Mouse (Mus musculus) lung, embryonic 16.5 days (tissue): ENCODE measurements at regions not wholly inside any gene's neighbourhood (a gene's known extent, or its start where the extent isn't known, plus 50 kb on each side); places are given as distances from the start of the nearest gene placed in this dataset.

Experiments used
- ATAC-seq: fragments of 200-750 bp; cut with Nextera tagmentation; 2 replicates; pipeline ENCODE4 v1.8.0; 2017; ENCODE audit warnings: low read depth, mild to moderate bottlenecking, moderate library complexity
- H3K27ac ChIP-seq: fragments of 300-500 bp; sonication (generic); 2 replicates; pipeline ENCODE4 v1.5.1; 2014; ENCODE audit warnings: mild to moderate bottlenecking, control low read depth, low read length
- H3K27me3 ChIP-seq: fragments of 300-500 bp; sonication (generic); 2 replicates; pipeline ENCODE4 v1.6.1; 2014; ENCODE audit warnings: low read depth, low read length, mixed read lengths; ENCODE audit not compliant: control insufficient read depth, insufficient read depth
- H3K36me3 ChIP-seq: fragments of 300-500 bp; sonication (generic); 2 replicates; pipeline ENCODE4 v1.6.1; 2014; ENCODE audit warnings: low read length; ENCODE audit not compliant: control insufficient read depth, insufficient read depth
- H3K4me1 ChIP-seq: fragments of 300-500 bp; sonication (generic); replicated peaks from 2 replicates; pipeline ENCODE4 v1.6.1; 2014; ENCODE audit warnings: low read length, mixed read lengths; ENCODE audit not compliant: control insufficient read depth, insufficient read depth
- H3K4me2 ChIP-seq: fragments of 300-500 bp; sonication (generic); 2 replicates; pipeline ENCODE4 v1.6.1; 2014; ENCODE audit warnings: low read depth, low read length, control low read depth
- H3K4me3 ChIP-seq: fragments of 300-500 bp; sonication (generic); 2 replicates; pipeline ENCODE4 v1.5.1; 2014; ENCODE audit warnings: mild to moderate bottlenecking, low read length, control low read depth
- H3K9ac ChIP-seq: fragments of 300-500 bp; sonication (generic); 2 replicates; pipeline ENCODE4 v1.6.1; 2014; ENCODE audit warnings: low read length, control low read depth
- H3K9me3 ChIP-seq: fragments of 300-500 bp; sonication (generic); 2 replicates; pipeline ENCODE4 v1.6.1; 2016; ENCODE audit warnings: low read length; ENCODE audit not compliant: control insufficient read depth
- WGBS: fragments of 180-500 bp; shearing (Covaris S2); extraction: QIAGEN DNeasy Blood & Tissue Kit; methylation state at CpG from one replicate; pipeline ENCODE4 v1.1.7; 2014; 5-methylcytosine and 5-hydroxymethylcytosine counted together

DNA sequence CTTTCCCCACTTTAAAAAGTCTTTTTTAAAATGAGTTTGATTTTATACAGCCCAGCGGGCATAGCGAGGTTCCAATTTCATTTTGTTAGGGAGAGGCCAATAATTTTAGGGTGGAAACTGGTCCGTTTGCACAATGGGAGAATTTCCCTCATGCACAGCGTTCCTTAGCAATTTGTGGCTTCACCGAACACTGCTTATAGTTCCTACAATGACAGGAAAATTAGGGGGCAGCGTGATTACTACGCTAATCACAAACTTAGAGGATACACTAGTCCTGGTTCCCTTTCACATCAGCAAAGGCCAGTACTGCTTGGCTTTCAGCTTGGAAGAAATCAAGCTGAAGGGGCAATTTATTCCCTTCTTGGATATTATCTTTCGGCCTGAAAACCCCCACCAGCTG lies 745.1 kb upstream of the Gm19410 start:
- no peak for ATAC-seq

DNA sequence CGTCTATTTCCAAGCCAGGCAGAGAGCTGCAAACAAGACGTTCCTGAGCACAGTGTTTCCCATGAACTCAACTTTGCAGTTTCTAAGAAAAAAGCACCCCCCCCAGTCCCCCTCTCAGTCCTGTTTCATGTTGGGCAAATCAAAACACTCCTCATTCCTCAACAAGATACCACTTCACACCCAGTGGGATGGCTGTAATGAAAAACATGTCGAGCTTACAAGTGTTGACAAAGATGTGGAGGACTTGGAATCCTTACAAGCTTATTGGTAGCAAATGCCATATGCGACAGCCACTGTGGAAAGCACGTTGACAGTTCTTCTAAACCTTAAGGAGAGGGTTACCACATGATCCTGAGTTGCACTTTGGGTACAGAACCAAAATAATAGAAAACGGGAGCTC lies 742.9 kb upstream of the Gm19410 start:
- Histone ChIP-seq H3K9ac (no peak overlapping the region), H3K36me3 (no peaks in the 10 kb centered on the region), H3K27ac (no peak overlapping the region), H3K4me2 (no peak overlapping the region), H3K27me3 (no peaks in the 10 kb centered on the region), H3K4me1 (no peaks in the 10 kb centered on the region), H3K4me3 (no peak overlapping the region), H3K9me3 (peaks cover 7% of the 10 kb centered on the region)
- no peak for ATAC-seq
- 45% methylated on average over 6 of the region's 6 CpGs for WGBS

More for the DNA sequence above, 745.1 kb upstream of the Gm19410 start:
- WGBS, result 92% methylated on average over 8 of the region's 8 CpGs
- no peaks in the 10 kb centered on the region for H3K4me1 ChIP-seq
- no peaks in the 10 kb centered on the region for H3K27me3 ChIP-seq
- H3K4me3 ChIP-seq, result no peak overlapping the region
- no peak overlapping the region for H3K27ac ChIP-seq
- H3K9ac ChIP-seq, result no peak overlapping the region
- no peaks in the 10 kb centered on the region for H3K36me3 ChIP-seq
- peaks cover 7% of the 10 kb centered on the region for H3K9me3 ChIP-seq
- H3K4me2 ChIP-seq, result no peak overlapping the region

DNA sequence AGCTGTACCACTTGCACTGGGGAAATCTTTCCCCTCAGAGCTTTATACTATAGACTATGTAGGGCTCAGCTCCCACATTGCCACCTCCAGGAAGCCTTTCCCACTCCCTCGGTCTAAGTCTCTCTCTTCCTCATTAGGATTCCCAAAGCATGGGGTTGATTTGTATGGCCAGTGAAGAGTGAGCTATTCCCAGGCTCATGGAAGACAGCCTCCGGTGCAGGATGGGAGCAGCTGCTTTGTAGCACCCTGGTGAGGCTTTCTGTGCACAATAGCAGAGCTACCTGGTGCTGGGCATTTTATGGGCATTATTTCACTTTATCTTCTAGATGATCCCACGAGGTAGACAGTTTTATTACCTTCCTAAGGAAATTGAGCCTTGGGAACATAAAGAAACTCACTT lies 717.8 kb upstream of the Gm19410 start:
- no peaks in the 10 kb centered on the region for H3K27me3 ChIP-seq
- no peak overlapping the region for H3K4me2 ChIP-seq
- no peak for ATAC-seq
- H3K4me1 ChIP-seq, result no peaks in the 10 kb centered on the region
- H3K36me3 ChIP-seq, result no peaks in the 10 kb centered on the region
- no peak overlapping the region for H3K27ac ChIP-seq
- no peaks in the 10 kb centered on the region for H3K9me3 ChIP-seq
- no peak overlapping the region for H3K9ac ChIP-seq
- no peak overlapping the region for H3K4me3 ChIP-seq
- 75% methylated on average over 3 of the region's 3 CpGs for WGBS

DNA sequence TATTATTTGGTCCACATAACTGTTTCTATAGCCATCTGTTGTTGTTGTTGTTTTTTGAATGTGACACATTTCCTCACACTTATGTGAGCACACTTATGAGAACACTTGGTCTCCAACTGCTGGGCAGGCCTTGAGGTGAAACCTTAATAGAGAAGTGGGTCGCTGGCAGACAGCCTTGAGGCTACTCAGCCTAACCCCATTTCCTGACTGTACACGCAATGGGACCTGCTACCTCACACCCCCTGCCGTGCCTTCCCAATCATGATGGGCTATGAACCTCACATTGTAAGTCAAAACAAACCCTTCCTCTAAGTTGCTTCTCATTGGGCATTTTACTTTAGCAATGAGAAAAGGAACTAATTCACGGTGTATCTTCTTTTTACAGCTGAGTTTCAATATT lies 712.1 kb upstream of the Gm19410 start:
- Histone ChIP-seq H3K27ac (no peak overlapping the region), H3K27me3 (no peaks in the 10 kb centered on the region), H3K9ac (no peak overlapping the region), H3K4me3 (no peak overlapping the region), H3K36me3 (no peaks in the 10 kb centered on the region), H3K9me3 (no peaks in the 10 kb centered on the region), H3K4me1 (no peaks in the 10 kb centered on the region), H3K4me2 (no peak overlapping the region)
- 84% methylated on average over 4 of the region's 4 CpGs for WGBS
- no peak for ATAC-seq

DNA sequence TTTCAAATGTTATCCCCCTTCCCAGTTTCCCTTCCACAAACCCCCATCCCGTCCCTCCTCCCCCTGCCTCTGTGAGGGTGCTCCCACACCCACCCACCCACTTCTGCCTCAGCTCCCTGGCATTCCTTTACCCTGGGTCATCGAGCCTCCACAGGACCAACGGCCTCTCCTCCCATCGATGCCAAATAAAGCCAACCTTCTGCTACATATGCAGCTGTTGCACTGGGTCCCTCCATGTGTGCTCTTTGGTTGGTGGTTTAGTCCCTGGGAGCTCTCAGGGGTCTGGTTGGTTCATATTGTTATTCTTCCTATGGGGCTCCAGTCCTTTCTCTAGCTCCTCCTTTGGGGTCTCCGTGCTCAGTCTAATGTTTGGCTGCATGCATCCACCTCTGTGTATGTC lies 704.5 kb upstream of the Gm19410 start:
- WGBS, result 72% methylated on average over 5 of the region's 5 CpGs
- Histone ChIP-seq H3K27me3 (no peaks in the 10 kb centered on the region), H3K36me3 (no peaks in the 10 kb centered on the region), H3K9ac (no peak overlapping the region), H3K4me1 (no peaks in the 10 kb centered on the region), H3K27ac (no peak overlapping the region), H3K9me3 (no peaks in the 10 kb centered on the region), H3K4me3 (no peak overlapping the region), H3K4me2 (no peak overlapping the region)
- ATAC-seq, result no peak

DNA sequence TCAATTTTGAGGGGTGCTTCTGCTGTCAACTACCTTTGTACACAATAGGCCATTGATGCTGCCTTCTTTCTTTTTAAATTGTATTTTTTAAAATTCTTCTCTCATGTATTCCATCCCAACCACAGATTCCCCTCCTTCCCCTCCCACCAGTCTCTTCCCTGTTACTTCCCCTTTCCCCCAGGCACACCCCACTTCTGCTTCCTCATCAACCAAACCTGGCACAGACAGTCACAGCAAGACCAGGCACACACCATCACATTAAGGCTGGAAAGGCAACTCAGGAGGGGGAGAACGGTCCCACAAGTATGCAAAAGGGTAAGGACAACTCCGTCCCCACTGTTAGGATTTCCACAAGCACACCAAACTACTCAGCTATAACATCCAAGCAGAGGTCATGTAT lies 697.4 kb upstream of the Gm19410 start:
- no peaks in the 10 kb centered on the region for H3K4me1 ChIP-seq
- no peaks in the 10 kb centered on the region for H3K27me3 ChIP-seq
- ATAC-seq, result no peak
- no peak overlapping the region for H3K4me3 ChIP-seq
- no peak overlapping the region for H3K27ac ChIP-seq
- H3K9me3 ChIP-seq, result no peaks in the 10 kb centered on the region
- 87% methylated on average over 2 of the region's 2 CpGs for WGBS
- H3K9ac ChIP-seq, result no peak overlapping the region
- H3K36me3 ChIP-seq, result no peaks in the 10 kb centered on the region
- no peak overlapping the region for H3K4me2 ChIP-seq

DNA sequence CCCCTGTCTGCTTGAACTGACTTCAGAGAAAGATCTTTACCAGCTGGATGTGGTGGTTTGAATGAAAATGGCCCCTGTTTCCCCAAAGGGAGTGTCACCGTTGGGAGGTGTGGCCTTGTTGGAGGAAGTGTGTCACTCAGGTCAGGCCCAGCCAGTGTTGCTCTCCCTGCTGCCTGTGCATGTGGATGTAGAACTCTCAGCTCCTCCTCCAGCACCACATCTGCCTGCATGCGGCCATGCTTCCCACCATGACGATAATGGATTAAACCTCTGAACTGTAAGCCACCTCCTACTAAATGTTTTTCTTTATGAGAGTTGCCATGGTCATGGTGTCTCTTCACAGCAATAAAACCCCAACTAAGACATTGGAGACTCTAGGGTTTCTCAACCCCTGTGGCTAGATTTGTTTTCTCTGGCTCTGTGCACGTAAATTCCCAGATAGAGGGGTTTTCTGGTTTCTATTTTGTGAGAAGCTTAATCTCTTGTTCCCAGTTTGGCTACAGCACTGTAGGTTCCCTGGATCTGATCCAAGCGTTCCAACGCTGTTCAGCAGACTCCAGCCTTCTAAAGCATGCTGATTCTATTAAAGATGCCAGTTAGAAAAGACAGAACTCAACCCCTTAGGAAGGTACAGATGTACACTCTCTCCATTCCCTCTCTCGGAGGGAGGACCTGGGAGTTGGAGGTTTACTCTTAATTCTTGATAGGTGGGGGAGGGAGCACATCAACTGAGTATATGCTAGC lies 695.2 kb upstream of the Gm19410 start:
- no peak for ATAC-seq
- Histone ChIP-seq H3K27ac (no peak overlapping the region), H3K27me3 (no peaks in the 10 kb centered on the region), H3K4me1 (no peaks in the 10 kb centered on the region), H3K9ac (no peak overlapping the region), H3K4me2 (no peak overlapping the region), H3K9me3 (no peaks in the 10 kb centered on the region), H3K36me3 (no peaks in the 10 kb centered on the region), H3K4me3 (no peak overlapping the region)
- 72% methylated on average over 7 of the region's 7 CpGs for WGBS

DNA sequence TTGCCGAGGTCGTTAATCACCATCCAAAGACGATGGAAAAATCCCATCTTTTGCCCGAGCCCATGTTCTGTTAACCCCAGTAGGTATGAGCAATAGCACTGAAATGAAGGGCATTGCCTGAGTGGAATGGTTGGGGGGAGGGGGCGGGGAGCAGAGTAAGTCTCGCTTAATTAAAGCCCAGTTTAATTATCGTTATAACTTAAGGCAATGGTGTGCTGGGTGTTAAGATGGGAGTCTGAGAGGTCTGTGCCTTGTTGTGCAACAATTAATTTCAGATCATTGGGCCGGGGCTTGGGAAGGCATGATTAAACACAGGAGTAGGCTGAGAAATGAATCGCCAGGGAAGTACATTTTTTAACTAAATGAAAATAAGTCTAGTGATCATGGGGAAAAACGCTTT lies 689.6 kb upstream of the Gm19410 start:
- no peak overlapping the region for H3K27ac ChIP-seq
- no peak overlapping the region for H3K4me3 ChIP-seq
- no peak for ATAC-seq
- H3K4me2 ChIP-seq, result no peak overlapping the region
- no peaks in the 10 kb centered on the region for H3K27me3 ChIP-seq
- H3K4me1 ChIP-seq, result no peaks in the 10 kb centered on the region
- no peaks in the 10 kb centered on the region for H3K36me3 ChIP-seq
- no peak overlapping the region for H3K9ac ChIP-seq
- 86% methylated on average over 10 of the region's 10 CpGs for WGBS
- H3K9me3 ChIP-seq, result no peaks in the 10 kb centered on the region

DNA sequence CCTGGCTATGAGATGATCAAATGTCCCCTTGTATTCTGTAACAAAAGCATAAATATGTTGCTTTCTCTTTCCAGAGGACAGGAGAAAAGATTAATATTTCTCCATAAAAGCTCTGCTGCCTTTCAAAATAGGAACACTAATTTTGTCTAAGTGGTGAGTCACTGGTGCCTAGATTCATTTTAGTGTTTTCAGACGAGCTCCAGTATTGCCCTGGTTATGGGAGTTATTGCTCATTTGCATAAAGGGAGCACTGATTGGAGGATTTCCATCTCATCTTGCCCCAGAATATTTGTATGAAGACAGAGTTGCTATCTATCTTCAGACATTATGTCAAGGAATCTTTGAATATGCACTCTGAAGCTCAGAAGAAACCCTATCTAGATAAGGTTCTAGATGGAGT lies 682.4 kb upstream of the Gm19410 start:
- no peak for ATAC-seq
- Histone ChIP-seq H3K4me3 (no peak overlapping the region), H3K4me1 (no peaks in the 10 kb centered on the region), H3K36me3 (no peaks in the 10 kb centered on the region), H3K9ac (no peak overlapping the region), H3K27ac (no peak overlapping the region), H3K27me3 (no peaks in the 10 kb centered on the region), H3K9me3 (no peaks in the 10 kb centered on the region), H3K4me2 (no peak overlapping the region)
- 46% methylated on average over 1 of the region's 1 CpGs for WGBS

DNA sequence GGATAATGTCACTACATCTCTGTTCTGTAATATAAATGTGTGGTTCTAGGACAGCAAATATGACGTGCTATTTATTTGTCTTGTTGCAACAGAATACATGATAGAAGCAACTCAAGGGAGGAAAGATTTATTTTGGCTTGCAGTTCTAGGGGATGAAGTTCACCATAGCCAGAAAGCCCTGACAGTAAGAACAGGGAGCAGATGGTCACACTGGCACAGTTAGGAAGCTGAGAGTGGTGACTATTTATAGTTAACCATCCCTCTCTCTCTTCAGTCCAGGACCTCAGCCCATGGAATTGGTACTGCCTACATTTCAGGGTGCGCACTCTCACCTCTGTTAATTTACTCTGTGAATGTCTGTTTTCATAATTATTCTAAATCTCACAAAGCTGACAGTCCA lies 678.5 kb upstream of the Gm19410 start:
- Histone ChIP-seq H3K36me3 (no peaks in the 10 kb centered on the region), H3K27me3 (no peaks in the 10 kb centered on the region), H3K4me2 (no peak overlapping the region), H3K27ac (no peak overlapping the region), H3K4me1 (no peaks in the 10 kb centered on the region), H3K4me3 (no peak overlapping the region), H3K9ac (no peak overlapping the region), H3K9me3 (no peaks in the 10 kb centered on the region)
- WGBS, result 80% methylated on average over 2 of the region's 2 CpGs
- ATAC-seq, result no peak
